Mouse (Mus musculus): ENCODE measurements around the gene Acyp1.

- TF ChIP-seq CTCF (IDR thresholded peaks at IDR 0.05; ENCODE audit: extremely low read depth, insufficient read depth, insufficient read length, insufficient replicate concordance) = no peak
- no peak for TF ChIP-seq POLR2A (IDR thresholded peaks at IDR 0.05; ENCODE audit: low read depth, low read length)
Measured at GRCm38 (mm10) chr12:85298835-85299180, 10.6 kb upstream of the Acyp1 start.

Measured in spleen, adult 2 months (tissue).